Mouse (Mus musculus) heart, postnatal 0 days (tissue): ENCODE data around the gene Ablim2.

Source experiments
- CTCF ChIP-seq: IDR thresholded peaks from 2 replicates; pipeline ENCODE4 v1.5.1; 2016; ENCODE audit warnings: antibody characterized with exemption, control low read depth, low read depth
- EP300 ChIP-seq: IDR thresholded peaks from 2 replicates; pipeline ENCODE4 v1.6.1; 2016; ENCODE audit warnings: antibody characterized with exemption, low read depth

DNA sequence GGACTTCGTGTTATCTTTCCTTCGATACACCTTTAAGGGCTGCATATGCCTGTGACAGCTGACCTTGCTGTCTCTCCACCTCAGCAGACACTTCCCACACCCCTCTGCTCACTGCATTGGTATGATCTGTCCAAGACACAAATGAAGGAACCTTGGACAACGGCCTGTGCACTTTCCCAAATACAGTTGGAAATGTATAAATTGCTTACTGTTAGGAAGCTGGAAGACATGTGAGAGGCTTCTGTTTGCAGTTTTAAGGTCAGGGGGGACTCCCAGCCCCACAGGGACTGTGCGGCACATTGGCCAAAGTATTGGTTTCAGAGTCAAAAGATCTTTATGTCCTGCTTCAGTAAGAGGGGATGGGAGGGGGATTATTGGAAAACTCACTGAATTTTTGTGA lies 149.4 kb downstream of the Ablim2 start:
- TF ChIP-seq CTCF, result no peak
- TF ChIP-seq EP300, result no peak
